Mouse (Mus musculus) neural tube, embryonic 14.5 days (tissue): ENCODE data around the gene Fbxl17. TPM values are rescaled to one million over a fixed set of nuclear protein-coding genes. Genes with fewer than 3 reads are reported as not detected.

Source experiments
- ATAC-seq: fragments of 200-750 bp; cut with Nextera tagmentation; 2 replicates; pipeline ENCODE4 v1.8.0; 2017; ENCODE audit warnings: low read depth, mild to moderate bottlenecking, moderate TSS enrichment, moderate library complexity
- H3K27ac ChIP-seq: fragments of 300-500 bp; sonication (generic); 2 replicates; pipeline ENCODE4 v1.5.1; 2014; ENCODE audit warnings: low read depth, mild to moderate bottlenecking, control low read depth, low read length, moderate library complexity, mixed read lengths
- H3K27me3 ChIP-seq: fragments of 300-500 bp; sonication (generic); 2 replicates; pipeline ENCODE4 v1.6.1; 2014; ENCODE audit warnings: low read length; ENCODE audit not compliant: control insufficient read depth, insufficient read depth
- H3K36me3 ChIP-seq: fragments of 300-500 bp; sonication (generic); 2 replicates; pipeline ENCODE4 v1.6.1; 2014; ENCODE audit warnings: low read length, mixed read lengths; ENCODE audit not compliant: control insufficient read depth, insufficient read depth
- H3K4me1 ChIP-seq: fragments of 300-500 bp; sonication (generic); 2 replicates; pipeline ENCODE4 v1.6.1; 2014; ENCODE audit warnings: low read length; ENCODE audit not compliant: control insufficient read depth, insufficient read depth
- H3K4me2 ChIP-seq: fragments of 300-500 bp; sonication (generic); 2 replicates; pipeline ENCODE4 v1.6.1; 2014; ENCODE audit warnings: mild to moderate bottlenecking, low read depth, low read length, control low read depth
- H3K4me3 ChIP-seq: fragments of 300-500 bp; sonication (generic); 2 replicates; pipeline ENCODE4 v1.5.1; 2014; ENCODE audit warnings: low read depth, low read length, control low read depth, mixed read lengths
- H3K9ac ChIP-seq: fragments of 300-500 bp; sonication (generic); replicated peaks from 2 replicates; pipeline ENCODE4 v1.6.1; 2014; ENCODE audit warnings: low read depth, mild to moderate bottlenecking, control low read depth, low read length, mixed read lengths
- H3K9me3 ChIP-seq: fragments of 300-500 bp; sonication (generic); 2 replicates; pipeline ENCODE4 v1.6.1; 2016; ENCODE audit warnings: low read length; ENCODE audit not compliant: control insufficient read depth
- WGBS: fragments of 180-500 bp; shearing (Covaris S2); extraction: QIAGEN DNeasy Blood & Tissue Kit; methylation state at CpG from one replicate; pipeline ENCODE4 v1.1.7; 2014; 5-methylcytosine and 5-hydroxymethylcytosine counted together
- polyA plus RNA-seq: library from polyadenylated mRNA; unstranded; fragments of >200 nt; fragmentation: Nextera tagmentation; extraction: Ambion mirVana; gene quantifications from 2 replicates; pipeline ENCODE4 v1.2.1, GENCODE M21; 2014

Fbxl17 gene
- polyA plus RNA-seq, 1 experiment from 2014 or later = 17.4 TPM

GRCm38 (mm10) chr17:63145751-63146491 is 353.9 kb downstream of the Fbxl17 start:
- peaks cover 24% of the 10 kb centered on the region for H3K4me1 ChIP-seq
- no peaks in the 10 kb centered on the region for H3K36me3 ChIP-seq
- H3K27ac ChIP-seq = peak overlapping the region; percentile 78
- H3K9ac ChIP-seq = 0 out of 2 replicates have a peak overlapping the region, but pooled peaks have one; percentile 32
- H3K4me2 ChIP-seq = 0 out of 2 replicates have a peak overlapping the region, but pooled peaks have one; percentile 3
- 27% methylated on average over 12 of the region's 12 CpGs for WGBS
- H3K4me3 ChIP-seq = no peak overlapping the region
- no peaks in the 10 kb centered on the region for H3K27me3 ChIP-seq
- ATAC-seq = peak; percentile 42; the same call in 1 of the 2 replicates
- H3K9me3 ChIP-seq = no peaks in the 10 kb centered on the region

GRCm38 (mm10) chr17:63145311-63145741 is 354.5 kb downstream of the Fbxl17 start:
- H3K27ac ChIP-seq = peak overlapping the region; percentile 78
- 11% methylated on average over 5 of the region's 5 CpGs for WGBS
- H3K36me3 ChIP-seq = no peaks in the 10 kb centered on the region
- H3K4me3 ChIP-seq = no peak overlapping the region
- H3K4me2 ChIP-seq = 0 out of 2 replicates have a peak overlapping the region, but pooled peaks have one; percentile 3
- H3K4me1 ChIP-seq = peaks cover 24% of the 10 kb centered on the region
- 0 out of 2 replicates have a peak overlapping the region, but pooled peaks have one; percentile 32 for H3K9ac ChIP-seq
- no peaks in the 10 kb centered on the region for H3K9me3 ChIP-seq
- ATAC-seq = peak; percentile 85
- no peaks in the 10 kb centered on the region for H3K27me3 ChIP-seq

GRCm38 (mm10) chr17:63143825-63144224 is 356.0 kb downstream of the Fbxl17 start:
- ATAC-seq = no peak
- no peaks in the 10 kb centered on the region for H3K36me3 ChIP-seq
- no peak overlapping the region for H3K4me3 ChIP-seq
- H3K27ac ChIP-seq = no peak overlapping the region
- H3K4me2 ChIP-seq = no peak overlapping the region
- peaks cover 24% of the 10 kb centered on the region for H3K4me1 ChIP-seq
- H3K27me3 ChIP-seq = no peaks in the 10 kb centered on the region
- 32% methylated on average over 7 of the region's 7 CpGs for WGBS
- no peak overlapping the region for H3K9ac ChIP-seq
- no peaks in the 10 kb centered on the region for H3K9me3 ChIP-seq

GRCm38 (mm10) chr17:63134805-63135204 is 365.0 kb downstream of the Fbxl17 start:
- H3K27ac ChIP-seq = no peak overlapping the region
- H3K36me3 ChIP-seq = no peaks in the 10 kb centered on the region
- H3K27me3 ChIP-seq = no peaks in the 10 kb centered on the region
- ATAC-seq = no peak
- H3K4me3 ChIP-seq = no peak overlapping the region
- no peak overlapping the region for H3K4me2 ChIP-seq
- 83% methylated on average over 5 of the region's 5 CpGs for WGBS
- H3K9me3 ChIP-seq = no peaks in the 10 kb centered on the region
- no peaks in the 10 kb centered on the region for H3K4me1 ChIP-seq
- H3K9ac ChIP-seq = no peak overlapping the region

- Histone ChIP-seq H3K9me3 (no peaks in the 10 kb centered on the region), H3K4me1 (no peaks in the 10 kb centered on the region), H3K9ac (no peak overlapping the region), H3K4me2 (no peak overlapping the region), H3K4me3 (no peak overlapping the region), H3K27me3 (no peaks in the 10 kb centered on the region), H3K27ac (no peak overlapping the region), H3K36me3 (no peaks in the 10 kb centered on the region)
- ATAC-seq = no peak
- 79% methylated on average over 2 of the region's 2 CpGs for WGBS
Observed at GRCm38 (mm10) chr17:63122427-63122826, 377.4 kb downstream of the Fbxl17 start.

GRCm38 (mm10) chr17:63119701-63120100 is 380.1 kb downstream of the Fbxl17 start:
- H3K9me3 ChIP-seq = no peaks in the 10 kb centered on the region
- H3K9ac ChIP-seq = no peak overlapping the region
- no peaks in the 10 kb centered on the region for H3K4me1 ChIP-seq
- no peak overlapping the region for H3K4me2 ChIP-seq
- H3K27ac ChIP-seq = no peak overlapping the region
- H3K36me3 ChIP-seq = no peaks in the 10 kb centered on the region
- H3K4me3 ChIP-seq = no peak overlapping the region
- 86% methylated on average over 3 of the region's 3 CpGs for WGBS
- no peak for ATAC-seq
- H3K27me3 ChIP-seq = no peaks in the 10 kb centered on the region

- no peaks in the 10 kb centered on the region for H3K27me3 ChIP-seq
- no peaks in the 10 kb centered on the region for H3K9me3 ChIP-seq
- no peak for ATAC-seq
- no peak overlapping the region for H3K27ac ChIP-seq
- no peaks in the 10 kb centered on the region for H3K36me3 ChIP-seq
- H3K4me2 ChIP-seq = no peak overlapping the region
- H3K4me3 ChIP-seq = no peak overlapping the region
- no peaks in the 10 kb centered on the region for H3K4me1 ChIP-seq
- WGBS = 58% methylated on average over 7 of the region's 7 CpGs
- no peak overlapping the region for H3K9ac ChIP-seq
Observed at GRCm38 (mm10) chr17:63119077-63119476, 380.7 kb downstream of the Fbxl17 start.

- ATAC-seq = no peak
Observed at GRCm38 (mm10) chr17:63117130-63117529, 382.7 kb downstream of the Fbxl17 start.

GRCm38 (mm10) chr17:63114399-63115085 is 385.3 kb downstream of the Fbxl17 start:
- Histone ChIP-seq H3K9ac (no peak overlapping the region), H3K4me3 (no peak overlapping the region), H3K36me3 (no peaks in the 10 kb centered on the region), H3K4me1 (peaks cover 5% of the 10 kb centered on the region; the same call in 1 of the 2 replicates), H3K27me3 (no peaks in the 10 kb centered on the region), H3K27ac (no peak overlapping the region), H3K4me2 (no peak overlapping the region), H3K9me3 (no peaks in the 10 kb centered on the region)
- ATAC-seq = no peak
- WGBS = 85% methylated on average over 19 of the region's 19 CpGs

More at GRCm38 (mm10) chr17:63117130-63117529, 382.7 kb downstream of the Fbxl17 start:
- 73% methylated on average over 5 of the region's 5 CpGs for WGBS
- Histone ChIP-seq H3K4me2 (no peak overlapping the region), H3K9ac (no peak overlapping the region), H3K9me3 (no peaks in the 10 kb centered on the region), H3K27me3 (no peaks in the 10 kb centered on the region), H3K4me1 (no peaks in the 10 kb centered on the region), H3K36me3 (no peaks in the 10 kb centered on the region), H3K4me3 (no peak overlapping the region), H3K27ac (no peak overlapping the region)
